Mouse (Mus musculus): ENCODE results near the gene Noxa1.

Noxa1 gene

GRCm38 (mm10) chr2:25098005-25098615 lies 3.2 kb upstream of the Noxa1 start:
- no peak for DNase-seq (ENCODE audit: low spot score)

- no peak for DNase-seq (ENCODE audit: low spot score)
These were observed 202 bp downstream of the Noxa1 start for GRCm38 (mm10) chr2:25094785-25095108.

GRCm38 (mm10) chr2:25088636-25089035 lies 6.3 kb downstream of the Noxa1 start:
- no peak for DNase-seq (ENCODE audit: low spot score)

GRCm38 (mm10) chr2:25087842-25088241 lies 7.1 kb downstream of the Noxa1 start:
- no peak for DNase-seq (ENCODE audit: low spot score)

- no peak for DNase-seq (ENCODE audit: low spot score)
These were observed 9.4 kb downstream of the Noxa1 start for GRCm38 (mm10) chr2:25085571-25085970.

GRCm38 (mm10) chr2:25083697-25084096 lies 11.3 kb downstream of the Noxa1 start:
- no peak for DNase-seq (ENCODE audit: low spot score)

GRCm38 (mm10) chr2:25080076-25080475 lies 14.9 kb downstream of the Noxa1 start, which contains the start of gene Entpd8:
Gene Entpd8 (plus strand): TSS chr2:25080304.
- DNase-seq (ENCODE audit: low spot score): no peak

GRCm38 (mm10) chr2:25078967-25079366 lies 16.0 kb downstream of the Noxa1 start:
- no peak for DNase-seq (ENCODE audit: low spot score)

GRCm38 (mm10) chr2:25075506-25075905 lies 19.4 kb downstream of the Noxa1 start:
- no peak for DNase-seq (ENCODE audit: low spot score)

- no peak for DNase-seq (ENCODE audit: low spot score)
These were observed 22.6 kb downstream of the Noxa1 start for GRCm38 (mm10) chr2:25072398-25072797.

GRCm38 (mm10) chr2:25069537-25069936 lies 25.4 kb downstream of the Noxa1 start:
- no peak for DNase-seq (ENCODE audit: low spot score)

GRCm38 (mm10) chr2:25066552-25066951 lies 28.4 kb downstream of the Noxa1 start:
- DNase-seq (ENCODE audit: low spot score): no peak

GRCm38 (mm10) chr2:25065537-25065936 lies 29.4 kb downstream of the Noxa1 start:
- DNase-seq (ENCODE audit: low spot score): no peak

- DNase-seq (ENCODE audit: low spot score): no peak
These were observed 30.7 kb downstream of the Noxa1 start for GRCm38 (mm10) chr2:25064285-25064684.

GRCm38 (mm10) chr2:25063523-25063922 lies 31.4 kb downstream of the Noxa1 start:
- DNase-seq (ENCODE audit: low spot score): no peak

- no peak for DNase-seq (ENCODE audit: low spot score)
These were observed 36.0 kb downstream of the Noxa1 start for GRCm38 (mm10) chr2:25058926-25059325.

- DNase-seq (ENCODE audit: low spot score): no peak
These were observed 39.4 kb downstream of the Noxa1 start for GRCm38 (mm10) chr2:25055409-25056155.

- no peak for DNase-seq (ENCODE audit: low spot score)
These were observed 39.9 kb downstream of the Noxa1 start for GRCm38 (mm10) chr2:25055068-25055405.

GRCm38 (mm10) chr2:25054221-25055067 lies 40.5 kb downstream of the Noxa1 start, which contains the start of gene Nsmf:
Gene Nsmf (plus strand): TSS chr2:25054355.
- DNase-seq (ENCODE audit: low spot score): peak; percentile 70

GRCm38 (mm10) chr2:25053101-25053500 lies 41.8 kb downstream of the Noxa1 start:
- DNase-seq (ENCODE audit: low spot score): no peak

GRCm38 (mm10) chr2:25051450-25051849 lies 43.5 kb downstream of the Noxa1 start:
- no peak for DNase-seq (ENCODE audit: low spot score)

GRCm38 (mm10) chr2:25050921-25051320 lies 44.0 kb downstream of the Noxa1 start:
- DNase-seq (ENCODE audit: low spot score): no peak

GRCm38 (mm10) chr2:25040089-25040488 lies 54.9 kb downstream of the Noxa1 start:
- DNase-seq (ENCODE audit: low spot score): no peak

Data from spleen, adult 12 weeks (tissue).